Mouse (Mus musculus): ENCODE results near the gene Mmp8. TPM values are rescaled to one million over a fixed set of nuclear protein-coding genes. Genes with fewer than 3 reads are reported as not detected.
A peak's percentile ranks its signal among the peaks of the same experiment; 100 is the strongest.

Gene Mmp8
- polyA plus RNA-seq (2014; fragmentation: Nextera tagmentation; extraction: Ambion mirVana) = 0.10 TPM in 1 of 2 replicates, not detected in the other

- WGBS = 91% methylated on average over 8 of the region's 8 CpGs
- no peak for ATAC-seq (ENCODE audit: low FRiP score)
- H3K4me2 ChIP-seq (replicated peaks; ENCODE audit: low read depth, low read length) = no peak within 1 kb of the TSS
- no peaks in the 10 kb centered on the region for H3K36me3 ChIP-seq (ENCODE audit: control insufficient read depth, insufficient read depth, low read length)
- no peaks in the 10 kb centered on the region for H3K9me3 ChIP-seq (ENCODE audit: control insufficient read depth, low read length)
- no peaks in the 10 kb centered on the region for H3K27me3 ChIP-seq (ENCODE audit: control insufficient read depth, insufficient read depth, low read length)
- H3K4me3 ChIP-seq (ENCODE audit: low read depth, low read length) = no peak within 1 kb of the TSS
- H3K9ac ChIP-seq (ENCODE audit: low read depth, low read length) = no peak within 1 kb of the TSS
- DNase-seq (ENCODE audit: low spot score) = no peak
- H3K4me1 ChIP-seq (replicated peaks; ENCODE audit: control insufficient read depth, insufficient read depth, low read length) = no peaks in the 10 kb centered on the region
- H3K27ac ChIP-seq (ENCODE audit: low read depth, low read length) = no peak within 1 kb of the TSS
Measured at GRCm38 (mm10) chr9:7558221-7559017, at the start of gene Mmp8. Gene Mmp8 (plus strand): TSS chr9:7558456.

DNA sequence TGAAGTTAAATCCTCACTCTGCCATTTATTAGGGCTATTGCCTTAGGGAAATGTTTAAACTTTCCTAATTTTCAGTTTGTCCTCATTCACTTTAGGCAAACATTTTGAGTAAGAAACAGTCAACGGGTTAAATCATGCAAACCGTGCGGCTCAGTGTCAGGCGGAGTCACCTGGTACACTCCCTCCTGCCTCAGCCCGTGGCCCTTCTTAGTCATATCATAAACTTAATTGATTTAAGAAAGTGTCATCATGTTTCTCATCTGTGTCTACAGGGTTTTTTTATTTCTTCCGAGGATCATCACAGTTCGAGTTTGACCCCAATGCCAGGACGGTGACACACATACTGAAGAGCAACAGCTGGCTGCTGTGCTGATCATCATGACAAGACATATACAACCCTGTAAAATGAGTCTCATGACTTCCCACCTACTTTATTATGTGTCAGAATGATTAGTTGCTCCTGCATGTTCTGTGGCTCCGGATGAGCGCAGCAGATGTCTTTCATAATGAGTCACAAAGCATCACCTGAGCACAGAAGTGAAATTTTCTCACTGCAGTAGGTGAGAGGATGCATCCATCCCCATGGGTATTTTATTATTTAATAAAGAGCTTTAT, 48.5 kb upstream of the Mmp8 start:
- H3K9ac ChIP-seq (ENCODE audit: low read depth, low read length) = no peak overlapping the region
- 91% methylated on average over 10 of the region's 10 CpGs for WGBS
- H3K27me3 ChIP-seq (ENCODE audit: control insufficient read depth, insufficient read depth, low read length) = no peaks in the 10 kb centered on the region
- H3K4me1 ChIP-seq (replicated peaks; ENCODE audit: control insufficient read depth, insufficient read depth, low read length) = no peaks in the 10 kb centered on the region
- no peaks in the 10 kb centered on the region for H3K36me3 ChIP-seq (ENCODE audit: control insufficient read depth, insufficient read depth, low read length)
- no peaks in the 10 kb centered on the region for H3K9me3 ChIP-seq (ENCODE audit: control insufficient read depth, low read length)
- no peak overlapping the region for H3K27ac ChIP-seq (ENCODE audit: low read depth, low read length)
- no peak overlapping the region for H3K4me2 ChIP-seq (replicated peaks; ENCODE audit: low read depth, low read length)
- ATAC-seq (ENCODE audit: low FRiP score) = no peak
- no peak for DNase-seq (ENCODE audit: low spot score)
- H3K4me3 ChIP-seq (ENCODE audit: low read depth, low read length) = no peak overlapping the region

GRCm38 (mm10) chr9:7517944-7518571, 40.2 kb upstream of the Mmp8 start:
- Histone ChIP-seq H3K27me3 (ENCODE audit: control insufficient read depth, insufficient read depth, low read length) (no peaks in the 10 kb centered on the region), H3K9me3 (ENCODE audit: control insufficient read depth, low read length) (no peaks in the 10 kb centered on the region), H3K4me2 (replicated peaks; ENCODE audit: low read depth, low read length) (no peak overlapping the region), H3K27ac (ENCODE audit: low read depth, low read length) (no peak overlapping the region), H3K4me3 (ENCODE audit: low read depth, low read length) (no peak overlapping the region), H3K36me3 (ENCODE audit: control insufficient read depth, insufficient read depth, low read length) (no peaks in the 10 kb centered on the region), H3K9ac (ENCODE audit: low read depth, low read length) (no peak overlapping the region), H3K4me1 (replicated peaks; ENCODE audit: control insufficient read depth, insufficient read depth, low read length) (no peaks in the 10 kb centered on the region)
- WGBS = 75% methylated on average over 4 of the region's 4 CpGs
- no peak for ATAC-seq (ENCODE audit: low FRiP score)
- DNase-seq (ENCODE audit: low spot score) = no peak

DNA sequence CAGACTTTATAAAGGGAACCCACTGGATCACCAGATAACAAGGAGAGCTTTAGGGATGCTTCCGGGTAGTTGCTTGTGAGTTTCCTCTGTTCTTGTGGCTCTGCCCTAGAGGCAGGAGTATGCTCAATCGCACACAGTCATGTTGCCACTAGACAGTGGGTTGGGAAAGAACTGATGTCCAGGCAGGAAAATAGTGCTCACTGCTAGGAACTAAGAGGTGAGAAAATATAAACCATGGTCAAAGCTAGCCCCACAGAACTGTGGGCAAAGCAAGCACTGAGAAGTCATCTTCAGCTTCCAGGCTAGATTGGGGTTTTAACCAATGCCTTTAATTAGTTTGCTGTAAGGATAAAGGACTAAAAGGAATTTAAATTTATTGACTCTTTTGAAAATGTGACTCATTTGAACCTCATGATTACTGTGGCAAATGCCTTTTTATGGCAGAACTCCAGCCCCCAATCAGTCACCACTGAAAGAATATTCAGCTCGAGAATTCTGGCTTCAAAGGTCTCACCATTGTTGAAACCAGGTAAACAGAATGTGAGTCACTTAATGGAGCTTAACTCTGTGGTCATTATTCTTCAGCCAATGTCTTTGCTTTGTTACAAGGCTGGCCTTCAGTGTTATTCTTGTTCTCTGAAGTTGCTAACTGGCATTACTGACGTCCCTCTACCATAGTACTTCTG, 31.9 kb upstream of the Mmp8 start:
- no peaks in the 10 kb centered on the region for H3K9me3 ChIP-seq (ENCODE audit: control insufficient read depth, low read length)
- no peaks in the 10 kb centered on the region for H3K36me3 ChIP-seq (ENCODE audit: control insufficient read depth, insufficient read depth, low read length)
- no peak overlapping the region for H3K4me2 ChIP-seq (replicated peaks; ENCODE audit: low read depth, low read length)
- ATAC-seq (ENCODE audit: low FRiP score) (no peak), DNase-seq (ENCODE audit: low spot score) (no peak)
- H3K9ac ChIP-seq (ENCODE audit: low read depth, low read length) = no peak overlapping the region
- 82% methylated on average over 4 of the region's 4 CpGs for WGBS
- H3K4me3 ChIP-seq (ENCODE audit: low read depth, low read length) = no peak overlapping the region
- no peak overlapping the region for H3K27ac ChIP-seq (ENCODE audit: low read depth, low read length)
- H3K4me1 ChIP-seq (replicated peaks; ENCODE audit: control insufficient read depth, insufficient read depth, low read length) = no peaks in the 10 kb centered on the region
- no peaks in the 10 kb centered on the region for H3K27me3 ChIP-seq (ENCODE audit: control insufficient read depth, insufficient read depth, low read length)

DNA sequence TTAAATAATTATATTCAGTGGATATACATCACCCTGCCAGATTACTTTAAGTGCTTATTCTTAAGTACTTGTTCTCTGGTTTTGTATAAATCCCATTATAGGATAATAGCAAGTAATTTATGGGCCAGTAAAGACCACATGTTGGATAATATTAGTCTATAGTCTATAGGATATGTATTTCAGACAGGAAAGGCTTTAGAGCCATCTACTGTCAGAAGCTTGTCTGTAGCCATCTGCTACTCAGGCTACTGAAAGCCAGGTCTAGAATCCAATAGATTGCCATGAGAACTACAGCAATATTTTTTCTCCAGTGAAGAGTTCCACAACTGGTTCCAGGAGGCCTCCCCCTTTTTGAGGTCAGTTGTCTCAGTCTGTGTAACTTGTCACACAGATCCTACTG, 15.5 kb upstream of the Mmp8 start:
- H3K4me3 ChIP-seq (ENCODE audit: low read depth, low read length) = no peak overlapping the region
- no peaks in the 10 kb centered on the region for H3K27me3 ChIP-seq (ENCODE audit: control insufficient read depth, insufficient read depth, low read length)
- ATAC-seq (ENCODE audit: low FRiP score) (no peak), DNase-seq (ENCODE audit: low spot score) (no peak)
- H3K36me3 ChIP-seq (ENCODE audit: control insufficient read depth, insufficient read depth, low read length) = no peaks in the 10 kb centered on the region
- H3K27ac ChIP-seq (ENCODE audit: low read depth, low read length) = no peak overlapping the region
- H3K9ac ChIP-seq (ENCODE audit: low read depth, low read length) = no peak overlapping the region
- no peaks in the 10 kb centered on the region for H3K9me3 ChIP-seq (ENCODE audit: control insufficient read depth, low read length)
- no peak overlapping the region for H3K4me2 ChIP-seq (replicated peaks; ENCODE audit: low read depth, low read length)
- H3K4me1 ChIP-seq (replicated peaks; ENCODE audit: control insufficient read depth, insufficient read depth, low read length) = no peaks in the 10 kb centered on the region

- ATAC-seq (ENCODE audit: low FRiP score) (no peak), DNase-seq (ENCODE audit: low spot score) (no peak)
- no peaks in the 10 kb centered on the region for H3K4me1 ChIP-seq (replicated peaks; ENCODE audit: control insufficient read depth, insufficient read depth, low read length)
- H3K27me3 ChIP-seq (ENCODE audit: control insufficient read depth, insufficient read depth, low read length) = no peaks in the 10 kb centered on the region
- H3K36me3 ChIP-seq (ENCODE audit: control insufficient read depth, insufficient read depth, low read length) = no peaks in the 10 kb centered on the region
- H3K4me3 ChIP-seq (ENCODE audit: low read depth, low read length) = no peak overlapping the region
- H3K9me3 ChIP-seq (ENCODE audit: control insufficient read depth, low read length) = no peaks in the 10 kb centered on the region
- WGBS = 79% methylated on average over 1 of the region's 1 CpGs
- no peak overlapping the region for H3K4me2 ChIP-seq (replicated peaks; ENCODE audit: low read depth, low read length)
- H3K9ac ChIP-seq (ENCODE audit: low read depth, low read length) = no peak overlapping the region
- H3K27ac ChIP-seq (ENCODE audit: low read depth, low read length) = no peak overlapping the region
Measured at GRCm38 (mm10) chr9:7544923-7545457, 13.3 kb upstream of the Mmp8 start.

- no peak overlapping the region for H3K4me2 ChIP-seq (replicated peaks; ENCODE audit: low read depth, low read length)
- peak; percentile 6 for DNase-seq (ENCODE audit: low spot score)
- H3K4me3 ChIP-seq (ENCODE audit: low read depth, low read length) = no peak overlapping the region
- ATAC-seq (ENCODE audit: low FRiP score) = no peak
- H3K9me3 ChIP-seq (ENCODE audit: control insufficient read depth, low read length) = no peaks in the 10 kb centered on the region
- no peak overlapping the region for H3K9ac ChIP-seq (ENCODE audit: low read depth, low read length)
- no peaks in the 10 kb centered on the region for H3K4me1 ChIP-seq (replicated peaks; ENCODE audit: control insufficient read depth, insufficient read depth, low read length)
- H3K27me3 ChIP-seq (ENCODE audit: control insufficient read depth, insufficient read depth, low read length) = no peaks in the 10 kb centered on the region
- H3K27ac ChIP-seq (ENCODE audit: low read depth, low read length) = no peak overlapping the region
- no peaks in the 10 kb centered on the region for H3K36me3 ChIP-seq (ENCODE audit: control insufficient read depth, insufficient read depth, low read length)
- 44% methylated on average over 1 of the region's 1 CpGs for WGBS
Measured at GRCm38 (mm10) chr9:7545471-7545870, 12.8 kb upstream of the Mmp8 start.

- Histone ChIP-seq H3K4me2 (replicated peaks; ENCODE audit: low read depth, low read length) (no peak overlapping the region), H3K9ac (ENCODE audit: low read depth, low read length) (no peak overlapping the region), H3K4me1 (replicated peaks; ENCODE audit: control insufficient read depth, insufficient read depth, low read length) (no peaks in the 10 kb centered on the region), H3K27ac (ENCODE audit: low read depth, low read length) (no peak overlapping the region), H3K36me3 (ENCODE audit: control insufficient read depth, insufficient read depth, low read length) (no peaks in the 10 kb centered on the region), H3K9me3 (ENCODE audit: control insufficient read depth, low read length) (no peaks in the 10 kb centered on the region), H3K27me3 (ENCODE audit: control insufficient read depth, insufficient read depth, low read length) (no peaks in the 10 kb centered on the region), H3K4me3 (ENCODE audit: low read depth, low read length) (no peak overlapping the region)
- ATAC-seq (ENCODE audit: low FRiP score) (no peak), DNase-seq (ENCODE audit: low spot score) (no peak)
- 86% methylated on average over 7 of the region's 7 CpGs for WGBS
Measured at GRCm38 (mm10) chr9:7545920-7546319, 12.3 kb upstream of the Mmp8 start.
